Mouse (Mus musculus) brain, adult 2 months (tissue): ENCODE results near the gene Pla2g1b.

ENCODE experiments used
- DNase-seq: peaks from one replicate; pipeline ENCODE4 v3.0.0; 2011; ENCODE audit warnings: low read depth, low spot score

Pla2g1b gene

DNA sequence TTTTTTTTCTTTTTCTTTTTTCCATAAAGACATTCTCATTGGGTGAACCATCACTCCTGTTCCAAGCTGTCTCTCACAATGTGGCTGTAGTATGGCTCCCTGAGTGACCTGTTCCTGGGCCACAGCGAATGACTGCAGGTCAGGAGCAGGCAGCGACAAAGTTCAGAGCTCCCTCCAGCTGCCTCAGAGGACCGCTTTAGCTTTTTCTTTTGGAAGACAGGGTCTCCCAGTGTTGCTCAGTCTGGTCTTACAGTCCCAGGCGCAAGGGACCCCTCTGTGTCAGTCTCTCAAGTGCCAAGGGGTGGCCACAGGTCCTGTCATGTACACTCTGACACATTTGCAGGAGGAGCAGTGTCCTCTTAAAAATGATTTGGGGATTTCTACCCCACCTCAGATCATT, 56.5 kb downstream of the Pla2g1b start:
- DNase-seq, result no peak

DNA sequence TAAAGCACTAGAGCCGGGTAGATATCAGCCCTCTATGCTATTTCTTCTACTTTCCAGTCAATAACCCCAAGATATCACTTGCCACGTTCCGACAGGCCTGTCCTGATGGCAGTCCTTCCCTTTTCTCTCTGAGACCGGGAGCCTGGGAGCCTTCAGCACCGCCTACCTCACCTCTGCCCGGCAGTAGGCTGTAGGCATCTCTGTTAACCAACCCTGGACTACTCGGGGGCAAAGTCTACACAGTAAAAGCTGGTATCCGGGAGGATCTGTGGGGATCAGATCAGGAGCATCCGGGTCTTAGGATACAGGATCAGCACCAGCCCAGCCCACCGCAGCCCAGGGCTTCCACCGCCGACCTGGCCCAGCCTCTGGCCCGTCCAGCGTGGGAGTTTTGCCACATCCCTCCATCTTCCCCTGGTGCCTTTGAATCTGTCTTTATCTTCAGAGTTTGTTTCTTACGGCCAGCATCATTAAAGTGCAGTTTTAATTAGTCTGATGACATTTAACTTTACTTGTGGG, 57.0 kb downstream of the Pla2g1b start:
- DNase-seq, result no peak

DNA sequence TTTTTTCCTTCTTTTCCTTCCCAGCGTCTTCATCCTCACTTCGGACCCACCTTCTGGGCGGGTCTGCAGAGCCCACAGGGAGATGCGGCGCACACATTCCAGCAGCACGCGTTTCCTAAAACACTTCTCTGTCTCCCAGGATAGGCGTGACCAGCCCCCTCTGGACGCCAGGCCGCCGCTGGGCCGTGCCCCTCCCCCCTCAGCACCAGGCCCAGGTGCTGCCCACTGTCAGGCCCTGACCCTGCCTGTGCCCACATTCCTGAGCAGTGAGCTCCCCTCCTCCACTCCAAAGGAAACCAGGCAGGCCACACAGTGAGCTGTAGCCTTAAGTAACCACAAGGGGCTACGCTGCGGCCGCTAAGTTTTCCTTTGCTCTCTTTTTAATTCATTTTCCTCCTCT, 57.9 kb downstream of the Pla2g1b start:
- no peak for DNase-seq
